Mouse (Mus musculus) myocyte (in vitro differentiated cells): ENCODE data around the gene E030018B13Rik.

Source experiments
- CEBPB ChIP-seq: IDR thresholded peaks from 2 replicates; pipeline ENCODE4 v1.6.1; 2011; ENCODE audit warnings: mild to moderate bottlenecking, moderate library complexity; ENCODE audit not compliant: poor library complexity, insufficient read depth, severe bottlenecking
- E2F4 ChIP-seq: IDR thresholded peaks from one replicate; pipeline ENCODE4 v1.6.1; 2011; ENCODE audit warnings: mild to moderate bottlenecking, control low read depth, moderate library complexity; ENCODE audit not compliant: insufficient read depth
- MAX ChIP-seq: IDR thresholded peaks from one replicate; pipeline ENCODE4 v1.6.1; 2011; ENCODE audit warnings: low read depth, mild to moderate bottlenecking, control low read depth
- MYOD1 ChIP-seq, 3 experiments: IDR thresholded peaks; one replicate each; pipeline ENCODE4 v1.6.1; 2011; ENCODE audit warnings: control low read depth in 2 of 3, low read depth in 2 of 3, mild to moderate bottlenecking in 2 of 3, moderate library complexity in 1 of 3; ENCODE audit not compliant: insufficient read length in 2 of 3, control insufficient read depth in 1 of 3
- MYOG ChIP-seq, 3 experiments: IDR thresholded peaks; one replicate each; pipeline ENCODE4 v1.6.1; 2011; ENCODE audit warnings: control low read depth in 2 of 3, low read depth in 2 of 3, mild to moderate bottlenecking in 2 of 3; ENCODE audit not compliant: insufficient read length in 2 of 3, control insufficient read depth in 1 of 3, insufficient read depth in 1 of 3
- POLR2A ChIP-seq: IDR thresholded peaks from one replicate; pipeline ENCODE4 v1.6.1; 2011; ENCODE audit warnings: low read depth, mild to moderate bottlenecking, control low read depth, moderate library complexity; ENCODE audit not compliant: insufficient read length
- POLR2AphosphoS2 ChIP-seq: IDR thresholded peaks from one replicate; pipeline ENCODE4 v1.6.1; 2011; ENCODE audit warnings: low read depth, control low read depth; ENCODE audit not compliant: insufficient read length
- TCF12 ChIP-seq: IDR thresholded peaks from one replicate; pipeline ENCODE4 v1.6.1; 2011; ENCODE audit warnings: mild to moderate bottlenecking, control low read depth; ENCODE audit not compliant: poor library complexity, insufficient read depth, severe bottlenecking

- no peak for TF ChIP-seq POLR2A
- no peak for TF ChIP-seq MYOD1 (IDR thresholded peaks at IDR 0.05; ENCODE audit: control insufficient read depth in 1 of 3, insufficient read length in 2 of 3, low read depth in 2 of 3)
- no peak for TF ChIP-seq MAX
- no peak for TF ChIP-seq CEBPB
- no peak for TF ChIP-seq E2F4
- no peak for TF ChIP-seq MYOG (IDR thresholded peaks at IDR 0.05; ENCODE audit: control insufficient read depth in 1 of 3, insufficient read depth in 1 of 3, insufficient read length in 2 of 3, low read depth in 2 of 3)
- TF ChIP-seq TCF12 = no peak
- TF ChIP-seq POLR2AphosphoS2 = no peak
Measured at GRCm38 (mm10) chr7:63941050-63941449, 24.4 kb downstream of the E030018B13Rik start.
